Mouse (Mus musculus) embryo, embryonic 10.5 days (tissue): ENCODE data around the gene Olfr557.

Experiments used
- DNase-seq: peaks from one replicate; pipeline ENCODE4 v3.0.0-alpha.2; 2015; ENCODE audit warnings: low spot score

Olfr557 gene

DNA sequence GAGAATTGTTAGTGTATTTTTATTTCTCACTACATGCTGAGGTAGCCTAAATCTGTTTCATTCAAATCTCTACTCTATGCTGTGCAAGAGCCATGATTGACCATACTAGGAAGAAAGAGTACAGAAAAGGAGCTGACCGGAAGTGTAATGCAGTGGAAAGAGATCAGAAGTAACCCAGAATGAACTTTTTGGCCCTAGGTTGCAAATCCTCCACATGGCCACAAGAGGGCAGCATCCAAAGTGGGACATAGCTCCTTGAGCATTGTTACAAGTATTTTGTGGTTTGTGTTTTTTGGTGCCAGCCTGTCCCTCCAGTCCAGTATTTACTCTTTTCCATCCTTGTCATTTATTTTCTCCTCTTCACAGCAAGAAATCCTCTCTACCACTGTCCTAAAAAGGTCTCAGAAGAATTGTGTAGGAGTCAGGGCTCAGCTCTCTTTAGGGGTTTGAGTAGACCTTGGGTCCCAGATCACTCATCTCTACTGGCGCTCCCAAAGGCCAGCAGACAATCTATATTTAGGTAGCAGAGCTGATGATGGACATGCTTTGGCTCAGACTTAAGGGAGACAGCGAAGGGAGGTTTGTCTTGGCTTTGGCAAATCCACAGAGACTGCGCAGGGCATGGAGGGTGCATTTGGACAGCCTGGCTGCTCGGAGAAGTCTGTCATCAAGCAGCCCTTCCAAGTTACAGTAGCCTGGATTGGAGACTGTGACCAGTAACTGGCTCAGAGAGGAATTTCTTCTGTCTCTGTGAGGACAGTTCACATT lies at the start of gene Olfr557:
Gene Olfr557, plus strand, starts transcription at position 553 of the 768 bp plus-strand sequence.
- peak; percentile 77 for DNase-seq

DNA sequence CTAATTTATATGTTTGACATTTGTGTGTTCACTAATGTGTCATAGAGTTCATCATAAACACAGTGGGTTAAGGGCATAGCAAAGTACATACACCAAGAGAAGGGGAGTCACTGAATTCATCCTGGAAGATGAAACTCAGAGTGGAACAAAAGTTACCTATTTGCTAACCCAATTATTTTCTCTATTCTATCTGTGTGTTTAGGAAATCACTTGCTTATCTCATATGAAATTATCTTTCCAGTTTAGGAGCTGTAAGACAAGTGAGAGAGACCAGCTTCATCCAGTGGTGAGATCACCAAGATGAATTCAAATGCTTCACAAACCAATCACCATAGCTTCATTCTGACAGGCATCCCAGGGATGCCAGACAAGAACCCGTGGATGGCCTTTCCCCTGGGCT lies 37.2 kb upstream of the Olfr557 start, which contains the start of gene Olfr555:
Gene Olfr555, plus strand, starts transcription at position 301 of the 400 bp plus-strand sequence.
- DNase-seq = no peak

DNA sequence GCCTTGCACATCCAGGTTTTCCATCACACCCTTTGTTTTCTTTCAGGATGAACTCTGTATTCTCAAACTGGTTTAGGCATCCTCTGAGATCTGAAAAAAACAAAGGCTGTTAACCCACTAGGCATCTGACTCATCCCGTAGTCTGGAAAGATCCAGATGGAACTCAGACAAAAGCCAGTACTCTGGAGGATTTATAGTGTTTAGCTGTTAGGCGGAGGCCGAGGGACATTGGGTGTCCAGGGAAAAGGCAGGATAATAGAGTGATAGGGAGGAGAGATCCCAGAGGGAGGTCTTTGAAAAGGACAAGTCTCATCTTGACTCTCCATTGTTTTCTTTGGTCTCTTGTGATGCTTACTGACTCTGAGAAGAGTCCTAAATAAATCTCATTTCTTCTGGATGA lies 31.1 kb upstream of the Olfr557 start, which contains the start of gene Olfr556:
Gene Olfr556, plus strand, starts transcription at position 301 of the 400 bp plus-strand sequence.
- DNase-seq = no peak

DNA sequence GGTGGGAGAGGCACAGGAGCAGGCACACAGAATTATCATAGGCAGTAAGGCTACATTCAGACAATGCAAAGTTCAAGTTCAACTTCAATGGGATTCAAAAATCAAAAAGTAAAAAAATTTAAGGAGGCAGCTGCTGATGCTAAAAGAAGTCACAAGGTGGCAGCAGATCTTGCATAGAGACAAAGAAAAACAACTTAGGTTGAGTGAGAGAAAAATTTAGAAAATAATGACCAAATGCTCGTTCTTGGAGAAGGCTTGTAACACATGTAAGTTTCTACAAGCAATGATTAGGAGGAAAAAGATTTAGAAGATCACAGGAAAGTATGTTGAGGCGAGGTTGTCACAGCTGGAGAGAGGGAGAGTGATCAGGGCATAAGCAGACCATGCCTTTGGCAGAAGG lies 30.3 kb upstream of the Olfr557 start:
- DNase-seq = peak; percentile 54

DNA sequence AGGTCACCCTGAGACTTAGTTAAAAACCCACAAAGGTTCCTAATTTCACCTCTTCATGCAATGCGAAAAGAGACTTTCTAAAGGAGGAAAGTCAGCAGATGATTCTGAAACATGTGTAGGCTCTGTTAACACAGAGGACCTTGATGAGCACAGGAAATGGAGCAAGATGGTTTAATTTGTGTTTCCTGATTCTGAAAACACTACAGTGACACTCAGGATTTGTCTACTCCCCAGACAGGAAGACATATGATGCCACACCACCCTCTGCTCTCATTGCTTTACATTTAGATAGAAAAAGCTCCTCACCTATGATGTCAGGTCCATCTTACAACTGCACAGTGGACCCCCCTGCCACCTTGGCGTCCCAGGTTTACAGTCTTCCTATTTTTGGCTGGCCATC lies 19.5 kb upstream of the Olfr557 start:
- no peak for DNase-seq

DNA sequence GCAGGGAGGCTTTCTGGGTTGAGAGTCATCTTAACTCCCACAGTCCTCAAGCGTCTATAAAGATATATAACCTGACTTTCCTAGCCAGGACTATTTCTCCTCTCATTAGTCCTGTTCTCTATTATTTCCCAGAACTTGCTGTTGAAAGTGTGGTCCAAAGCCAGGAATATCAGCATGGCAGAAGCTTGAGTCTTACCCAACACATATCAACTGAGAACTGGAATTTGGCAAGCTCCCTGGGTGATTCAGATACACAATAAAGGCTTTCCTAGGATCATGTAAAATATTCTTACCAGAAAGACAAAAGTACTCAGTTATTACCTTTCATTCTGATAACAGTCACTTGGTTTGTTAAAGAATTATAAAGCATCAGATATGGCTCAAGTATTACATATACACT lies 13.8 kb upstream of the Olfr557 start:
- no peak for DNase-seq

DNA sequence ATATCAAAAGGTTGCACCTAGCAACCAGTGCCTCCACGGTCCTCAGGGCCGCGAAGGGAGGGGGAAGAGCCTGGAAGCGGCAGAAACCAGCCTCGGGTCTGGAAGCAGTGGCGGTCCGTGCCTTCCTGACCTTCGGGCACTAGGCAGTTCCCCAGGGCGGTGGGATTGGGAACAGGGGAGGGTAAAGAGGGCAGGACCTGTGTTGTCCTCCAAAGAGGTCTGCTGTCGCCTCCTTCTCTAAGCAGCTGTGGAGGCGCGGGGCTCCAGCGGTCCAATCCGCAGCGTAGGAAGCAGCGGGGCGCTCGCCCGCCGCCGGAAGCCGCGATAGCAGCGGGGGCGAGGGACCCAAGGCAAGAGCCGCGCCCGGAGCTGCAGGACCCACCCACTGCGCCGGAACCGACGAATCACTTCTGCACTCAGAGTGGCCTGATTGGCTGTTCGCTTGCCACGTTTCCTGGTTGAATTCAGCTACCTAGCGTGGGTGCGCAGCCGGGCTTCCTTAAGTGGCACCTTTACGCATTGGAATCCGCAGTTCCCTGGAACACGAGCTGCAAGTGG lies 8.7 kb upstream of the Olfr557 start, which contains the start of gene Trim68:
Gene Trim68, minus strand, starts transcription at position 384 of the 558 bp plus-strand sequence.
- peak; percentile 96 for DNase-seq

DNA sequence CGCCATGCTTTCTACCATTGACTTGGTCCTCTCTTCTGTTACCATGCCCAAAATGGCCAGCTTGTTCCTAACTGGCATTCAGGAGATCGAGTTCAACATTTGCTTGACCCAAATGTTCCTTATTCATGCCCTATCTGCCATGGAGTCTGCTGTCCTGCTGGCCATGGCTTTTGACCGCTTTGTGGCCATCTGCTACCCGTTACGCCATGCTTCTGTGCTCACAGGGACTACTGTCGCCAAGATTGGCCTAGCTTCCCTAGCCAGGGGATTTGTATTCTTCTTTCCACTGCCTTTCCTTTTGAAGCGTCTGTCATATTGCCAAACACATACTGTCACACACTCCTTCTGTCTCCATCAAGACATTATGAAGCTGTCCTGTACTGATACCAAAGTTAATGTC lies 2.8 kb downstream of the Olfr557 start:
- DNase-seq = no peak

DNA sequence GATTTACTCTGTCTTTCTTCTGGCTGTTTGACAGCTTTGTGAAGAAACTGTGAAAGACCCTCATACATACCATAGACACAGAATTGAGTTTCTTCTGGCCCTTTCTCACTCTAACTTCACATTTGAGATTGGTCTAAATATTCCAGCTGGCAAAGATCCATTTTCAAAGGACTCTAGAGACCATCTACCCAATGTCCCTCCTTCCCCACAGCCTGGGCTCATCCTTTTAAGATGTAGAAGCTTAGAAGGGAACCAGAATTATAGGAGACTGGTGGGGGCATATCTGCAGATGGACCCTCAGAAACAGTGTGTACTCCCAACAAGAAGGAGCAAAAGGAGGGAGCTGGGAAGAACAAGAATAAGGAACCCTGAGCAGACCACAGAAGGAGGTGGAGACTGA lies 6.2 kb downstream of the Olfr557 start, which contains the start of gene Olfr558:
Gene Olfr558, plus strand, starts transcription at position 301 of the 400 bp plus-strand sequence.
- DNase-seq = no peak

DNA sequence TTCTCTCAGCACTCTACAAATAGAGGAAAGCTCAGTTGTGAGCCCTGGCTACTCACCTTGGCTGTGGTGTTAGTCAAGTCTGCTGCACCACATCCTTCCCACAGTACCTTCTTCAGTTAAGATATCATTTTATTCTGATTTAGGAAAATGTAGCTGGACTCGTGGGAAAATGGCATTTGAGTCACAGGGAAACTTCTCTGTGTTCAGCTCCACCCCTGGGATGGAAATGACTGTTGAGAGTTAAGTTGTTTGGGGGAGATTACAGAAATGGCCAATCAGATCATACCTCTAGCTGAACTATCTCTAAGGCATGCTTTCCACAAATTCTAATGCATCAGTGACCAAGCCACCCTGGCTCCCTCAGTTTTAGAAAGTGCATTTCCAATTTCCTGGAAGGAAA lies 23.3 kb downstream of the Olfr557 start, which contains the start of gene Olfr33:
Gene Olfr33, minus strand, starts transcription at position 101 of the 400 bp plus-strand sequence.
- no peak for DNase-seq

DNA sequence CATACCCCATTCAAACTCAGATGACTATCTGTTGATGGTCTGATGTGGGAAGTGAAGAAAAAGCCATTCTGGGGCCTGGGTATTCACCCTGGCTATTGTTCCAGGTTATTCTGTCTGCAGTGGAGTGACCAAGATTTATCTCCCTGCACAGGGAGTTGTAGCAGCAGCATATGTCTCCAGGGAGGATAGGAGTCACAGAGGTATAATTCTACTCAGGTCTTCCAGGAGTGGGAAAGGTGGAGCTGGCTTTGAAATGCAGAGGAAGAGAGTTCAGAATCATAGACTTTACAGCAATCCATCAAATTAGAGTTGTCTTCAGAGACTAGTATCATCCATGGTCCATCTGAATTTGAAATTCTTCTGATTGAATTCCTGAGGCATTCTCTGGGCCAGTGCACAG lies 31.7 kb downstream of the Olfr557 start, which contains the start of gene Olfr559:
Gene Olfr559, minus strand, starts transcription at position 101 of the 400 bp plus-strand sequence.
- DNase-seq = no peak

DNA sequence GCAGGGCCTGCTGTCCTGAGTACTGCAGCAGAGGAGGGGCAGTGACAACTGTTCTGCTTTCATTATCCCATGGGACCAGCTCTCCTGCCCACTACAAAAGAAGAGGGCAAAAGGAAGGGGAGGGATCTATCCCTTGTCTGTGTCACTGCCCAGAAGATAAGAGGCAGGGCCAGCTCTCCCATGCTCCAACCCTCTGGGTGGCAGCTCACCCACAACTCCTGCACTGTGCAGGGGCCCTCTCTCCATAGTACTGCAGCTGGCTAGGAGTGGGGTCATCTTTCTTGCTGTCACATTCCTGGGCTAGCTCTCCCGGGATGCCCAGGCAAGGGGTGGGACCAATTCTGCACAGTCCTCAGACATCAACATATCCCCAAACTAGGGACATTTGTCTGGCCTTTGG lies 38.1 kb downstream of the Olfr557 start:
- DNase-seq = no peak

DNA sequence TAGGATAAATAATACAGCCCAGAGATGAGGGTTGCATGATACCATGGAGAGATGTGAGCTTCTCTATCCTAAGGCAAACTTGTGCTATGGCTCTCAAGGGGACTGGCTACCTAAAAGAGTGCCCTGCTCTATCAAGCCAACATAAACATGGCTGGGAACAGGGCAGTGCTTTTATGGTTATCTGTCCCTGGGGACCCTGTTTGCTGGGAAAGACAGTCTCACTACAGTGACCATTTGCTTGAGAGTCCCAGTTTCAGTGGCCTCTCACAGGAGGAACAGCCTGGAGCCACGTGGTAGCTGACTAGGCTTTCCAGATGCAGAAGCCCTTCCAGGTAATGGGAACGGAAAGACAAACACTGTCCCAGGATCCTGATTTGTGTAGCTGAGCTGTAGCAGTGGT lies 42.0 kb downstream of the Olfr557 start:
- peak; percentile 4 for DNase-seq
